Mouse (Mus musculus) myocyte (in vitro differentiated cells): ENCODE data around the gene Gsto1. TPM values are rescaled to one million over a fixed set of nuclear protein-coding genes. Genes with fewer than 3 reads are reported as not detected.
"Not testable (repeated sequence)": the region's sequence is repeated elsewhere in the genome, so short reads cannot be mapped to it uniquely, and the experiment has no call there.

Source experiments
- H3K27me3 ChIP-seq: one replicate; pipeline ENCODE4 v1.6.1; 2011; ENCODE audit not compliant: control insufficient read depth, insufficient read depth, insufficient read length
- H3K36me3 ChIP-seq: one replicate; pipeline ENCODE4 v1.6.1; 2011; ENCODE audit not compliant: control insufficient read depth, insufficient read depth
- H3K4me2 ChIP-seq: one replicate; pipeline ENCODE4 v1.6.1; 2011; ENCODE audit warnings: low read depth, control low read depth
- H3K4me3 ChIP-seq: one replicate; pipeline ENCODE4 v1.5.1; 2011; ENCODE audit warnings: mild to moderate bottlenecking, control low read depth, moderate library complexity
- H3K79me2 ChIP-seq: one replicate; pipeline ENCODE4 v1.6.1; 2011; ENCODE audit not compliant: control insufficient read depth, insufficient read depth
- H3ac ChIP-seq: one replicate; pipeline ENCODE4 v1.6.1; 2011; ENCODE audit not compliant: control insufficient read depth, insufficient read length
- CEBPB ChIP-seq: IDR thresholded peaks from 2 replicates; pipeline ENCODE4 v1.6.1; 2011; ENCODE audit warnings: mild to moderate bottlenecking, moderate library complexity; ENCODE audit not compliant: poor library complexity, insufficient read depth, severe bottlenecking
- E2F4 ChIP-seq: IDR thresholded peaks from one replicate; pipeline ENCODE4 v1.6.1; 2011; ENCODE audit warnings: mild to moderate bottlenecking, control low read depth, moderate library complexity; ENCODE audit not compliant: insufficient read depth
- MAX ChIP-seq: IDR thresholded peaks from one replicate; pipeline ENCODE4 v1.6.1; 2011; ENCODE audit warnings: low read depth, mild to moderate bottlenecking, control low read depth
- MYOD1 ChIP-seq, 3 experiments: IDR thresholded peaks; one replicate each; pipeline ENCODE4 v1.6.1; 2011; ENCODE audit warnings: control low read depth in 2 of 3, low read depth in 2 of 3, mild to moderate bottlenecking in 2 of 3, moderate library complexity in 1 of 3; ENCODE audit not compliant: insufficient read length in 2 of 3, control insufficient read depth in 1 of 3
- MYOG ChIP-seq, 3 experiments: IDR thresholded peaks; one replicate each; pipeline ENCODE4 v1.6.1; 2011; ENCODE audit warnings: control low read depth in 2 of 3, low read depth in 2 of 3, mild to moderate bottlenecking in 2 of 3; ENCODE audit not compliant: insufficient read length in 2 of 3, control insufficient read depth in 1 of 3, insufficient read depth in 1 of 3
- POLR2A ChIP-seq: IDR thresholded peaks from one replicate; pipeline ENCODE4 v1.6.1; 2011; ENCODE audit warnings: low read depth, mild to moderate bottlenecking, control low read depth, moderate library complexity; ENCODE audit not compliant: insufficient read length
- POLR2AphosphoS2 ChIP-seq: IDR thresholded peaks from one replicate; pipeline ENCODE4 v1.6.1; 2011; ENCODE audit warnings: low read depth, control low read depth; ENCODE audit not compliant: insufficient read length
- REST ChIP-seq: IDR thresholded peaks from one replicate; pipeline ENCODE4 v1.6.1; 2011; ENCODE audit warnings: mild to moderate bottlenecking, control low read depth, moderate library complexity; ENCODE audit not compliant: insufficient read depth, insufficient read length
- SRF ChIP-seq: IDR thresholded peaks from one replicate; pipeline ENCODE4 v1.6.1; 2011; ENCODE audit warnings: low read depth; ENCODE audit not compliant: control insufficient read depth, insufficient read length
- TCF12 ChIP-seq: IDR thresholded peaks from one replicate; pipeline ENCODE4 v1.6.1; 2011; ENCODE audit warnings: mild to moderate bottlenecking, control low read depth; ENCODE audit not compliant: poor library complexity, insufficient read depth, severe bottlenecking
- TCF3 ChIP-seq: IDR thresholded peaks from one replicate; pipeline ENCODE4 v1.6.1; 2011; ENCODE audit warnings: low read depth, control low read depth; ENCODE audit not compliant: insufficient read length
- USF1 ChIP-seq: IDR thresholded peaks from one replicate; pipeline ENCODE4 v1.6.1; 2011; ENCODE audit warnings: low read depth, mild to moderate bottlenecking, control low read depth, moderate library complexity
- polyA plus RNA-seq: library from polyadenylated mRNA; unstranded; fragments of >200 nt; fragmentation: generic; extraction: Trizol; gene quantifications from one replicate; pipeline ENCODE4 v1.2.1, GENCODE M21; 2012; ENCODE audit warnings: missing spikeins

Gsto1 gene
- polyA plus RNA-seq, 1 experiment, result 232 TPM

DNA sequence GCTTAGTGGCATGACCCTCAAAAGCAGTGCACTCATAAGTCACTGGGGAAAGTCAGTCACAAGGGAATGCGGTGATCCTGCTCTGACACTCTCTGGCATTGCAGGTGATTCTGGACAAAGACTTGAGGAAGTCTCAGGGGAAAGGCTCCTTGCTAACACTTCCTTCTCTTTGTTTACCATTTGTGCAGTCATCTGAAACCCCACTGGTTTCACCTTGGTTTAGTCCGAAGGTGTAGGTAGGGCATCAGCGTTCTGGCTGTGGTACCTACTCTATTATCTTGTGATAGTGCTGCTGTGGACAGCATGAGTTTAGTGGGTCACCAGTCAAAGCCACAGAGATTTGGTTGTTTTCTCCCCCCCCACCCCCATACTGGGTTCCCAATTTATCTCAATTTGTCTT is 5.0 kb upstream of the Gsto1 start:
- Histone ChIP-seq H3ac (no peak overlapping the region), H3K36me3 (no peaks in the 10 kb centered on the region), H3K4me2 (no peak overlapping the region), H3K4me3 (no peak overlapping the region), H3K79me2 (no peaks in the 10 kb centered on the region), H3K27me3 (no peaks in the 10 kb centered on the region)
- TF ChIP-seq POLR2A (no peak), USF1 (no peak), MYOG (IDR thresholded peaks at IDR 0.05; ENCODE audit: control insufficient read depth in 1 of 3, insufficient read depth in 1 of 3, insufficient read length in 2 of 3, low read depth in 2 of 3) (no peak), E2F4 (no peak), REST (no peak), TCF3 (no peak), TCF12 (no peak), MAX (no peak), MYOD1 (IDR thresholded peaks at IDR 0.05; ENCODE audit: control insufficient read depth in 1 of 3, insufficient read length in 2 of 3, low read depth in 2 of 3) (no peak), CEBPB (no peak), POLR2AphosphoS2 (no peak), SRF (no peak)

DNA sequence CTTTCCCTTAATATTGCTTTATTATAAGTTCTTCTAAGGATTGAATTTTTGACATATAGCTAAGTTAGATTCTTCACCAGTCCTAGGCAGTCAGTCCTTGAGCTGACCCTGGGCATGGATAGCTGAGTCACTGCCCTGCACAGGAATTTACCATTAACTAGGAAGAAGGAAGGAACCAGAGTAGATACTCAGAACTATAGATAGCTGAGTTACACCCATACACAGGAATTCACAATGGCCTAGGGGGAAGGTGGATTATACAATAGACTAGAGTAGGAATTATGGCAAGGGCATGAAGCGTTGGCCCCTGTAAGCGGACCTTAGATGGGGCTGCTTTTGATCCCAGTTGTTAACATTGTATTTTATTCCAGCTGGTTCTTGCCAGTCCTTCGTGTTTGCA is 2.6 kb upstream of the Gsto1 start:
- H3ac ChIP-seq, H3K36me3 ChIP-seq, H3K4me3 ChIP-seq, H3K27me3 ChIP-seq: not testable (repeated sequence)
- Histone ChIP-seq H3K79me2 (peaks cover 16% of the 10 kb centered on the region), H3K4me2 (peak overlapping the region; percentile 6)

DNA sequence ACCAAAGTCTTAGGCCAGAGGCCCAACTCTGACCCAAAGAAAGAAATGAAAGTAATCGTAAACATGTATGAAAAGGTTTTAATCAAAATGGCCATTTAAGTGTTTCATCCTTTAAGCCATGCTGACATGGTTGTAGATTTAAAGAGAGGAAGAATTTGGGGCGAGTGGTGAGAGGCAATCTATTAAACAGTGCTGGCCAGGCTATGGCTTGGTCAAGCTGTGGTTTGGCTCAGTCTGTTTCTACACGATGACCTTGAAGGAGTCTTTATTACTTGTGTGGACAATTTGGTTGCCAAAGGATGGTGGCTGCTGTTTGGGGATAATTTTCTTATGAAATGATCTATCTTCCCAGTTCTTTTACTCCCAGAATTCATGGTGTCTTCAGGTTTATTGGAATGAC is 1.7 kb upstream of the Gsto1 start:
- Histone ChIP-seq H3K27me3 (no peaks in the 10 kb centered on the region), H3K36me3 (peaks cover 4% of the 10 kb centered on the region), H3K79me2 (peaks cover 16% of the 10 kb centered on the region), H3K4me2 (no peak overlapping the region), H3ac (no peak overlapping the region), H3K4me3 (no peak overlapping the region)
- TF ChIP-seq MYOD1 (IDR thresholded peaks at IDR 0.05; ENCODE audit: control insufficient read depth in 1 of 3, insufficient read length in 2 of 3, low read depth in 2 of 3) (no peak), REST (no peak), USF1 (no peak), MYOG (IDR thresholded peaks at IDR 0.05; ENCODE audit: control insufficient read depth in 1 of 3, insufficient read depth in 1 of 3, insufficient read length in 2 of 3, low read depth in 2 of 3) (no peak), POLR2A (no peak), E2F4 (no peak)

DNA sequence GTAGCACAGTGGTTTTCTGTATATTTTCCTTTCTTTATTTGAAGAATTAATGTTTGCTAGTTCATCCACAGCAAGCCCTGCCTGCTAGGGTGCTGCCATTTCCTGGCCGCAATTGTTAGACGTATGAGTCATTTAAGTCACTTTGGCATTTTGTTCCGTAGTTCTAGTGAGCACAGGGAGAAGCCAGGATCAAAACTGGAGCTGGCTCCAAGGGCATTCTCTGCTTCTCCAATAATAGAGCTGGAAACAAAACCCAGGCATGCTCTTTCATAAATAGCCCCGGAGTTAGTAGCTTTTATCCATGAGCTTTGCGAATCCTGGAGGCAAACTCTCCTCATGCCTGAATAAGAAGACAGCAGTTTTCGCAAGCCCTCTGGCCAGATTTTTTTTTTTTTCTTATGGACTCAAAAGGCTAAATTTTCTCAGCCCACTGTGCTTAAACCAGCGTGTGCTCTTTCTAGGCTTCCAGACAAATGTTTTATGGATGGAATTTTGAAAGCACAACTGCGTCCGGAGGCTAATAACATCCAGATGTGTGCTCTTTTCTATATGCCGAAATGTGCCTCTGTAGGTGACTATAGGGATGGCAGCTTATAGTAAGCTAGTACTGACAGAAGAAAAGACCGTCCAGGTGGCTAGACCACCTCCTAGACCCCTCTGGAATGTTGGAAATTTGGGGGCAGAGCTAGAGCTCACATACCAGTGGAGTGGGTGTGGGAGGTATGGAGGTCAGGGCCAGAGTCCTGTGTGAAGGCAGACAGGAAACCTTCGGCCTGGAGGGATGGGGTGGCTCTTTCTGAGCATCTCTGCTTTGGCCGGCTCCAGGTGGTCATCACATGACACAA is 597 bp upstream of the Gsto1 start:
- no peaks in the 10 kb centered on the region for H3K27me3 ChIP-seq
- H3K4me2 ChIP-seq, result peak overlapping the region; percentile 92
- peaks cover 10% of the 10 kb centered on the region for H3K36me3 ChIP-seq
- H3K4me3 ChIP-seq, result peak overlapping the region; percentile 68
- H3K79me2 ChIP-seq, result peaks cover 16% of the 10 kb centered on the region
- H3ac ChIP-seq, result peak overlapping the region; percentile 29
- no peak for TF ChIP-seq TCF3
- TF ChIP-seq POLR2A, result no peak
- TF ChIP-seq MYOG (IDR thresholded peaks at IDR 0.05; ENCODE audit: control insufficient read depth in 1 of 3, insufficient read depth in 1 of 3, insufficient read length in 2 of 3, low read depth in 2 of 3), result no peak
- TF ChIP-seq MYOD1 (IDR thresholded peaks at IDR 0.05; ENCODE audit: control insufficient read depth in 1 of 3, insufficient read length in 2 of 3, low read depth in 2 of 3), result no peak
- no peak for TF ChIP-seq USF1
- no peak for TF ChIP-seq SRF
- TF ChIP-seq MAX, result no peak
- no peak for TF ChIP-seq E2F4
- no peak for TF ChIP-seq CEBPB
- no peak for TF ChIP-seq TCF12
- no peak for TF ChIP-seq REST
- TF ChIP-seq POLR2AphosphoS2, result no peak

DNA sequence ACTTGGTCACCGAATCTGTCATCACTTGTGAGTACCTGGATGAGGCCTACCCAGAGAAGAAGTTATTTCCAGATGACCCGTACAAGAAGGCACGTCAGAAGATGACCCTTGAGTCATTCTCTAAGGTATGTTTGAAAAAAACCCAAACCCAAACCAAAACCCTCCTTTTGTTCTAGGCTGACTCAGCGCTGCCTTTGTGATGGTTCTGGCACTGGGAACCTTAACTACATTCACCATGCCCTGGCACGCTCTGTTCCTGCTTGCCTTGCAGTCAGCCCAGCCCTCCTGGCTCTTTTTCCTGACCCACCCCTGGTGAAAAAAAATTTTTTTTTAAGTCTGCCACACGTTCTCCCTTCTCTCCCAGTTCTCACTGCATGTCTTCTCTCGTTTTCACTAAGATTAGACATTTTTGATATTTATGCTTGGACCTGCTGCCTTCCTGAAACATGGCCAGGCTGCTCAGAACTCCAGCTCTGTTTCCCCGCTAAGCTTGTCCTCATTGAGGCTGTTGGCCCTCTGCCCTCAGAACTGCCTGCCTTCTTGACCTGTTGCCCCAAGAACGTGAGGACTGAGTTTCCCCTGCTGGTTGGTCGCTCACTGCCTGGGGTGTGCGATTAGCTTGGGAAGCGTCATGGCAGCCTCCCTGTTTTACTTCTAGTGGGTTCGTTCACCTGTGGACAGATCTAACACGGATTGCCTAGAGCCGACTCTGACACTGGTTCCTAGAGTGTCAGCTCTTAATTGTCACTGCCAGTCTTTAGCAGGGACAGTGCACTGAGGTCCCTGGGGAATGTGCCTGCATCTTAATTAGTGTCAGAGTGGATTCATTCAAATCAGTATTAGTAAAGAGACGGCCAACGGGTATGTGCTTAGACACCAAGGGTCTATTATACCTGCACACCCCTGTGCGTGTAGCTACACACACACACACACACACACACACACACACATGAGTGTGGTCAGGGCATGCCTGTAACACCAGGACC is 3.5 kb downstream of the Gsto1 start:
- H3K4me3 ChIP-seq, result no peak overlapping the region
- no peak overlapping the region for H3ac ChIP-seq
- H3K27me3 ChIP-seq, result no peaks in the 10 kb centered on the region
- peaks cover 30% of the 10 kb centered on the region for H3K36me3 ChIP-seq
- TF ChIP-seq POLR2AphosphoS2 (no peak), REST (no peak), TCF12 (no peak), MYOG (IDR thresholded peaks at IDR 0.05; ENCODE audit: control insufficient read depth in 1 of 3, insufficient read depth in 1 of 3, insufficient read length in 2 of 3, low read depth in 2 of 3) (no peak), E2F4 (no peak), MAX (no peak), CEBPB (no peak), TCF3 (no peak)
- H3K79me2 ChIP-seq, result peaks cover 16% of the 10 kb centered on the region
- H3K4me2 ChIP-seq, result no peak overlapping the region
